Mouse (Mus musculus) lung, embryonic 14.5 days (tissue): Measurements from ENCODE around the gene Taok3. TPM values are rescaled to one million over a fixed set of nuclear protein-coding genes. Genes with fewer than 3 reads are reported as not detected.

Source experiments
- ATAC-seq: fragments of 200-750 bp; cut with Nextera tagmentation; 2 replicates; pipeline ENCODE4 v1.8.0; 2017; ENCODE audit warnings: mild to moderate bottlenecking, moderate TSS enrichment, moderate library complexity; ENCODE audit not compliant: insufficient read depth
- DNase-seq: peaks from one replicate; pipeline ENCODE4 v3.0.0-alpha.2; 2015
- H3K27ac ChIP-seq: fragments of 300-500 bp; sonication (generic); 2 replicates; pipeline ENCODE4 v1.5.1; 2014; ENCODE audit warnings: low read depth, mild to moderate bottlenecking, moderate library complexity
- H3K27me3 ChIP-seq: fragments of 300-500 bp; sonication (generic); 2 replicates; pipeline ENCODE4 v1.6.1; 2014; ENCODE audit warnings: low read length, control low read depth; ENCODE audit not compliant: insufficient read depth
- H3K36me3 ChIP-seq: fragments of 300-500 bp; sonication (generic); 2 replicates; pipeline ENCODE4 v1.6.1; 2014; ENCODE audit warnings: control low read depth; ENCODE audit not compliant: insufficient read depth
- H3K4me1 ChIP-seq: fragments of 300-500 bp; sonication (generic); 2 replicates; pipeline ENCODE4 v1.6.1; 2014; ENCODE audit warnings: antibody characterized with exemption, control low read depth; ENCODE audit not compliant: insufficient read depth
- H3K4me2 ChIP-seq: fragments of 300-500 bp; sonication (generic); 2 replicates; pipeline ENCODE4 v1.6.1; 2014; ENCODE audit warnings: mild to moderate bottlenecking
- H3K4me3 ChIP-seq: fragments of 300-500 bp; sonication (generic); 2 replicates; pipeline ENCODE4 v1.5.1; 2014; ENCODE audit warnings: low read depth, low read length
- H3K9ac ChIP-seq: fragments of 300-500 bp; sonication (generic); 2 replicates; pipeline ENCODE4 v1.6.1; 2014
- H3K9me3 ChIP-seq: fragments of 300-500 bp; sonication (generic); 2 replicates; pipeline ENCODE4 v1.6.1; 2016; ENCODE audit warnings: low read depth, low read length, control low read depth
- CTCF ChIP-seq: IDR thresholded peaks from 2 replicates; pipeline ENCODE4 v1.5.1; 2016; ENCODE audit warnings: antibody characterized with exemption, low read depth
- WGBS: fragments of 180-500 bp; shearing (Covaris S2); extraction: QIAGEN DNeasy Blood & Tissue Kit; methylation state at CpG from one replicate; pipeline ENCODE4 v1.1.7; 2014; 5-methylcytosine and 5-hydroxymethylcytosine counted together
- polyA plus RNA-seq: library from polyadenylated mRNA; unstranded; fragments of >200 nt; fragmentation: Nextera tagmentation; extraction: Ambion mirVana; gene quantifications from 2 replicates; pipeline ENCODE4 v1.2.1, GENCODE M21; 2014

The Taok3 gene
- polyA plus RNA-seq, 1 experiment from 2014 or later: 18.8 TPM

DNA sequence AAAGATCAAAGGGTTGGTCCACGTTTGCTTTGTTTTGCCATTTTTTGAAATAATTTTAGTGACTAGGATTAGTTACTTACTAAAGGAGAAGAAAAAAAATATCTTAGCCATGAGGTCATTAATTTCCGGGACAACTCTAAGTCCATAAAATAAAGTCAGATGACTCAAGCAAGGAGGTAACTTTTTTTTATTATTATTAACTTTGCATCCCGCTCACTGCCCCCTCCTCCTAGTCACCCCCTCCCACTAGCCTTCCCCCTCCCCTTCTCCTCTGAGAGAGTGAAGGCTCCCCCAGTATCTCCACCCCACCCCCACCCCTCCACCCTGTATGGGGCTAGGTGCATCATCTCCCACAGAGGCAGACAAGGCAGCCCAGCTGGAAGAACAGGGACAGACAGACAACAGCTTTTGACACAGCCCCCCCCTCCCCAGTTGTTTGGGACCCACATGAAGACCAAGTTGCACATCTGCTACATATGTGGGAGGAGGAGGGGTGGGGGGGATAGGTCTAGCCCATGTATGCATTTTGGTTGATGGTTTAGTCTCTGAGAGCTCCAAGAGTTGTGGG, 15.0 kb downstream of the Taok3 start:
- no peak for DNase-seq
- Histone ChIP-seq H3K9ac (peak overlapping the region; percentile 34), H3K27ac (peak overlapping the region; percentile 79), H3K4me2 (peak overlapping the region; percentile 52), H3K4me3 (peak overlapping the region; percentile 12; the same call in 1 of the 2 replicates), H3K4me1 (peaks cover 16% of the 10 kb centered on the region; the same call in 1 of the 2 replicates), H3K27me3 (no peaks in the 10 kb centered on the region), H3K9me3 (no peaks in the 10 kb centered on the region), H3K36me3 (no peaks in the 10 kb centered on the region)
- 32% methylated on average over 3 of the region's 3 CpGs for WGBS
- ATAC-seq: no peak
- TF ChIP-seq CTCF: no peak

DNA sequence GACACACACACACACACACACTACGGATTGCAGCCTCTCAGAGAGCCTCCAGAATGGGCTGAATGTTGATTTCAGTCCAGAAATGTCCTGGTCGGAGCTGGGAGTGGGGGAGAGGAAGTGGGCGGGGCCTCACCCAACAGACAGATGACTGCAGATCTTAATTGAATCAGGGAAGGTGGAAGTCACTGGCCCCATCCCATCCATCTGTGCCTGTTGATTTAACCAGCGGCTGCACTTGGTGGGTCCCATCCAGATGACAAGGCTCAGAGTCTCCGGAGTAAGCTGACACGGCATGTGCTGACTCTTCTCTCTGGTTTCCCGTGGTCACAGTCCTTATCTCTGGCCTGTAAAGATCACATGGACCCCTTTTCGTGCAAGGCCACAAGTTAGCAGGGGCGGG, 15.9 kb downstream of the Taok3 start:
- peak; percentile 65 for ATAC-seq
- Histone ChIP-seq H3K36me3 (no peaks in the 10 kb centered on the region), H3K4me1 (peaks cover 16% of the 10 kb centered on the region; the same call in 1 of the 2 replicates), H3K9ac (peak overlapping the region; percentile 34; the same call in 1 of the 2 replicates), H3K4me2 (peak overlapping the region; percentile 52), H3K27me3 (no peaks in the 10 kb centered on the region), H3K27ac (peak overlapping the region; percentile 79), H3K4me3 (0 out of 2 replicates have a peak overlapping the region, but pooled peaks have one; percentile 12), H3K9me3 (no peaks in the 10 kb centered on the region)
- DNase-seq: peak; percentile 78
- no peak for TF ChIP-seq CTCF
- WGBS: 5% methylated on average over 9 of the region's 9 CpGs

DNA sequence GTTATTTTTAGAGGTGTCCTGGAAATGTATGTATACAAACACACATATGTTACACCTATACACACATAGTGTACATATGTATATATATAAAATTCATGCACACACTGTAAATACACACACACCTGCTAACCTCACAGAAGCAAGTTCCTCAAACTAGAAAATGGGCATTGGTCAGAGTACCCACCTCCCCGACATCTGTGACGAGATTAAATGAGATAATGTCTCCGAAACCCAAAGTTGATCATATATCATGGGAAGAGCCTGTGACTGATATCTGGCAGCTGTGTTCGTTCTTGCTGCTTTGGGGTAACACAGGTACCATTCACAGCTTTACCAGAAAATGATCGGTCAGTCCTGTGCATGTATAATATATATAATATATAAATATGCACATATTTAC, 16.6 kb downstream of the Taok3 start:
- H3K9ac ChIP-seq: no peak overlapping the region
- no peaks in the 10 kb centered on the region for H3K27me3 ChIP-seq
- no peak for TF ChIP-seq CTCF
- ATAC-seq: no peak
- no peak overlapping the region for H3K4me3 ChIP-seq
- H3K9me3 ChIP-seq: no peaks in the 10 kb centered on the region
- no peaks in the 10 kb centered on the region for H3K36me3 ChIP-seq
- no peak overlapping the region for H3K27ac ChIP-seq
- 55% methylated on average over 5 of the region's 5 CpGs for WGBS
- H3K4me1 ChIP-seq: peaks cover 16% of the 10 kb centered on the region; the same call in 1 of the 2 replicates
- no peak for DNase-seq
- H3K4me2 ChIP-seq: no peak overlapping the region

- Histone ChIP-seq H3K4me1 (peaks cover 16% of the 10 kb centered on the region; the same call in 1 of the 2 replicates), H3K9me3 (no peaks in the 10 kb centered on the region), H3K4me3 (no peak overlapping the region), H3K27ac (no peak overlapping the region), H3K36me3 (no peaks in the 10 kb centered on the region), H3K4me2 (peak overlapping the region; percentile 16; the same call in 1 of the 2 replicates), H3K27me3 (no peaks in the 10 kb centered on the region), H3K9ac (no peak overlapping the region)
- DNase-seq (no peak), ATAC-seq (no peak)
- WGBS: 18% methylated on average over 10 of the region's 10 CpGs
- TF ChIP-seq CTCF: no peak
Measured at GRCm38 (mm10) chr5:117137011-117137410, 17.1 kb downstream of the Taok3 start.

DNA sequence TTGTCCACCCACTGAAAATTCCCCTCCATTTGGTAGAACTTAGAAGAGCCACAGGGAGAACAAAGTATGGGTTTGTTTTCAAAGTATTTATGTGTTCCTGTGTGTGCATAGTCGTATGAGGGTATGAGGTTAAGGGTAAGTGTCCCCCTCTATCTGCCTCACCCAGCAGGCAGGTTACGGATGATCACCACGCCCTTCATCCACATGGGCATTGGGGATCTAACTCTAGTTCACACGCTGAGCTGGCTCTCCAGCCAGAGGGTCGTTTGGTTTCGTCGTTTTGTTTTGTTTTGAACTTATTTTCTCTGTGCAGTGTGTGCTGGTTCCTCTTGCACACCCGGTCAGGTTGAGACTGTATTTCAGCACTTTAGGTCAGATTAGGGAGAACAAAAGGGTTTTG, 17.7 kb downstream of the Taok3 start:
- no peak overlapping the region for H3K9ac ChIP-seq
- no peaks in the 10 kb centered on the region for H3K36me3 ChIP-seq
- TF ChIP-seq CTCF: no peak
- peaks cover 16% of the 10 kb centered on the region; the same call in 1 of the 2 replicates for H3K4me1 ChIP-seq
- H3K27ac ChIP-seq: peak overlapping the region; percentile 10; the same call in 1 of the 2 replicates
- WGBS: 74% methylated on average over 8 of the region's 8 CpGs
- no peaks in the 10 kb centered on the region for H3K9me3 ChIP-seq
- no peak for ATAC-seq
- DNase-seq: no peak
- peak overlapping the region; percentile 29; the same call in 1 of the 2 replicates for H3K4me2 ChIP-seq
- no peak overlapping the region for H3K4me3 ChIP-seq
- no peaks in the 10 kb centered on the region for H3K27me3 ChIP-seq

DNA sequence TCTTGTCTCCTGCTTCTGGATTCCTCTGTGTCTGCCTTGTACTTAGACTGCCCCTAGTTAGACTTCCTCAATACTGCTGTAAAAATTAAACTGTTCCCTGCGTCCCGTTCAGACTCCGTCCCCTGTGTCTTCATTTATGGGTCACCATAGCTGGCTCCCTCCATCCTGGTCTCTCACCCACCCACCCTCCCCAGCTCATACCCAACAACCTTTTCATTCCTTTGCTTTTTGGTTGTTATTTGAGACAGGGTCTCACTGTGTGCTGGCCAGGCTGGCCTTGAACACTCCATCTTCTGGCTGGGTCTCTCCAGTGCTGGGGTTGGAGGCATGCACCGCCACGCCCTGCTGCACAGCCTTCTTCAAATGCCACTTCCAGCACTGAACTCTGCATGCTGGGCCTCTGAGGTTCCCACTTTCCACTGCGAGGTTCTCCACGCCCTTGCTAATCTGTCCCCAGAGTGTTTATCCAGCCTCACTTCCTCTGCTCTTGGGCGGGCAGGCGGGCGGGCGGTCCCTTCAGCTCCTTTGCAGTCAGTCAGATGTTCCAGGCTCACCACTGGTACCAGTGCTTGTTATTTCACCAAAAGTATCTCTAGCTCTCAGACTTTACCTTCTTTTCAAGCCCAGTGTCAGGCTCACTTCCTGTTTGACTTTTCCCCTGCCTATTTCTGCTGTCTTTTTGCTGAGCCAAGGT, 18.5 kb downstream of the Taok3 start:
- WGBS: 52% methylated on average over 11 of the region's 11 CpGs
- TF ChIP-seq CTCF: no peak
- Histone ChIP-seq H3K27me3 (no peaks in the 10 kb centered on the region), H3K4me3 (no peak overlapping the region), H3K9me3 (no peaks in the 10 kb centered on the region), H3K4me2 (peak overlapping the region; percentile 29; the same call in 1 of the 2 replicates), H3K36me3 (no peaks in the 10 kb centered on the region), H3K27ac (no peak overlapping the region), H3K4me1 (peaks cover 16% of the 10 kb centered on the region; the same call in 1 of the 2 replicates), H3K9ac (no peak overlapping the region)
- ATAC-seq: peak; percentile 21; the same call in 1 of the 2 replicates
- DNase-seq: peak; percentile 55

DNA sequence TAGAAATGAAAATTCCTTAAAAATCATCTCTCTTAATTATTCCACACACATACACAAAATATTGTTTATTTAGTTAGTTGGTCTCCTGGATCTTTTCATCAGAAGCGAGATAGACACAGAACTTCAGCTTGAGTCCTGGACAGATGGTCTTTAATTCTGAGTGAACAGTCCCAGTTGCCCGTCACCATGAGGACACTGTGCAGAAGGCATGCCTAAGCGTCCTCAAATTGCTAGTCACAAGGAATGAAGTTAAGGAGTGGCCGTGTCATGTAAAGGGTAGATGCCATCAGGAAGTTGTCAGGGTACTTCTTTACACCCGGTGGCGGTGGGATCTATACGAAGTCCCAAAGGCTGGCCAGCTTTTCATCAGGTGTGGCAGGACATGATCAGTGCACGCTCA, 19.9 kb downstream of the Taok3 start:
- H3K27ac ChIP-seq: no peak overlapping the region
- WGBS: 67% methylated on average over 8 of the region's 8 CpGs
- H3K4me2 ChIP-seq: no peak overlapping the region
- peaks cover 11% of the 10 kb centered on the region; the same call in 1 of the 2 replicates for H3K4me1 ChIP-seq
- H3K9ac ChIP-seq: no peak overlapping the region
- no peaks in the 10 kb centered on the region for H3K9me3 ChIP-seq
- H3K27me3 ChIP-seq: no peaks in the 10 kb centered on the region
- H3K4me3 ChIP-seq: no peak overlapping the region
- ATAC-seq (no peak), DNase-seq (no peak)
- no peaks in the 10 kb centered on the region for H3K36me3 ChIP-seq
- TF ChIP-seq CTCF: no peak
